Mouse (Mus musculus) hindbrain, embryonic 10.5 days (tissue): ENCODE measurements around the gene Spag17. TPM values are rescaled to one million over a fixed set of nuclear protein-coding genes. Genes with fewer than 3 reads are reported as not detected.

Experiments
- DNase-seq: peaks from one replicate; pipeline ENCODE4 v3.0.0-alpha.2; 2017; ENCODE audit warnings: low spot score
- H3K27ac ChIP-seq: fragments of 300-500 bp; sonication (generic); 2 replicates; pipeline ENCODE4 v1.5.1; 2016; ENCODE audit warnings: mild to moderate bottlenecking, moderate library complexity
- H3K27me3 ChIP-seq: fragments of 300-500 bp; sonication (generic); 2 replicates; pipeline ENCODE4 v1.6.1; 2016; ENCODE audit warnings: mild to moderate bottlenecking; ENCODE audit not compliant: poor library complexity, insufficient read depth, severe bottlenecking
- H3K36me3 ChIP-seq: fragments of 300-500 bp; sonication (generic); 2 replicates; pipeline ENCODE4 v1.6.1; 2016; ENCODE audit warnings: mild to moderate bottlenecking, moderate library complexity
- H3K4me1 ChIP-seq: fragments of 300-500 bp; sonication (generic); replicated peaks from 2 replicates; pipeline ENCODE4 v1.6.1; 2016; ENCODE audit warnings: mild to moderate bottlenecking
- H3K4me3 ChIP-seq: fragments of 300-500 bp; sonication (generic); 2 replicates; pipeline ENCODE4 v1.5.1; 2016; ENCODE audit warnings: mild to moderate bottlenecking, moderate library complexity
- H3K9me3 ChIP-seq: fragments of 300-500 bp; sonication (generic); 2 replicates; pipeline ENCODE4 v1.6.1; 2016; ENCODE audit warnings: mild to moderate bottlenecking, moderate library complexity
- WGBS: fragments of 180-500 bp; shearing (Covaris S2); methylation state at CpG from one replicate; pipeline ENCODE4 v1.1.7; 2016; 5-methylcytosine and 5-hydroxymethylcytosine counted together
- polyA plus RNA-seq: library from polyadenylated mRNA; unstranded; fragments of >200 nt; fragmentation: Nextera tagmentation; extraction: Ambion mirVana; gene quantifications from 2 replicates; pipeline ENCODE4 v1.2.1, GENCODE M21; 2016

The Spag17 gene
- polyA plus RNA-seq, 1 experiment from 2014 or later = 0.51 TPM

DNA sequence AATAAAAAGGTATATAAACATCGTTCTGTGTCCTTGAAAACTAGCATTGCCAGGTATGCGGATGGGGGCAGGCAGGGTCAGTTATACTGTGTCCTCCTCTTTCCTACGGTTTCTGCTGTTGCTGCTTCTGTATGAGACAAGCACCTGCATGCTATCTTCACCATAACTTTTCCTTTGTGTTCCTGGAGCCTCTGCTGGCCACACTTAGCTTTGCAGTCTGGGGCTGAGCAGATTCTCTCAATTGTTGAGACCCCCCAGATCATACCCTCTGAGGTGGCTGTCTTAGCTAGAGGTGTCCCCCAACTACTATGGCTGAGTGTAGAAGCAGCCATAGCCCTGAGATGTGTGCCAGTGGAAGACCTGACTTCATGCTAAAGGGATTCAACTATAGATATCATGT, 37.7 kb downstream of the Spag17 start:
- 79% methylated on average over 3 of the region's 3 CpGs for WGBS
- H3K9me3 ChIP-seq = no peaks in the 10 kb centered on the region
- no peaks in the 10 kb centered on the region for H3K4me1 ChIP-seq
- no peaks in the 10 kb centered on the region for H3K27me3 ChIP-seq
- no peak for DNase-seq
- H3K36me3 ChIP-seq = no peaks in the 10 kb centered on the region
- H3K4me3 ChIP-seq = no peak overlapping the region
- H3K27ac ChIP-seq = no peak overlapping the region

DNA sequence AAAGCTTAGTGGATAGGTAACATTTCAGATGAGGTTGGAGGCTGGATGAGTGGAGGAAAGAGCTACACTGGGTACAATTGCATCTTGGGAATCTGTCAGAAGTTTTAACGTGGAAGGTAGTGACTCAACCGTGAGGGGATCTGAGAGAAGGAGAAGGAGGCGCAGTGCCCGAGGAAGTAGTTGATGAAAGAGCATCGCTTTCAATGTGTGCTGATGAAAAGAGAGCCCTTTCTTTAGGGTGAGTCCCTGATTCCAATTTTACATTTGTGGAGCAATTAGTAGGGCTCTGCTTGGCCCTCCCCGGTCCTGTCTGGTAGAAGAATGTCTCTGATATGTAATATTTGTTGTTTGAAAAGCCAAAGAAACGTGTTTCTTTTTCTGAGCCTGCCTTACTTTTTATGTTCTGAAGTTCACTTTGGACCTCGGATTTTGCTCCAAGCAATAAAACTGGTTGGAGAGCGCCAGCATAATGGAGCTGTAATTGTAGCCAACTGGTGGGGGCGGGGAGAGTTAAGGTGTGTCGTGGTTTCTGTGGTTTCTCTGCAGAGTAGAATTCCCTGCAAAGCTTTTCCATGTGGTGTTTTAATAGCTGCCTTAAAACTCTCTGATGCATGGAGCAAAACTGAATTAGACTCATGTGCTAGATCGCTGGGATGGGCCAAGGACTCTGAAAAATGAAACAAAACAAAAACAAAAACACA, 45.9 kb downstream of the Spag17 start:
- Histone ChIP-seq H3K27me3 (no peaks in the 10 kb centered on the region), H3K9me3 (no peaks in the 10 kb centered on the region), H3K27ac (no peak overlapping the region), H3K4me3 (no peak overlapping the region), H3K4me1 (no peaks in the 10 kb centered on the region), H3K36me3 (no peaks in the 10 kb centered on the region)
- no peak for DNase-seq
- WGBS = 80% methylated on average over 12 of the region's 12 CpGs

DNA sequence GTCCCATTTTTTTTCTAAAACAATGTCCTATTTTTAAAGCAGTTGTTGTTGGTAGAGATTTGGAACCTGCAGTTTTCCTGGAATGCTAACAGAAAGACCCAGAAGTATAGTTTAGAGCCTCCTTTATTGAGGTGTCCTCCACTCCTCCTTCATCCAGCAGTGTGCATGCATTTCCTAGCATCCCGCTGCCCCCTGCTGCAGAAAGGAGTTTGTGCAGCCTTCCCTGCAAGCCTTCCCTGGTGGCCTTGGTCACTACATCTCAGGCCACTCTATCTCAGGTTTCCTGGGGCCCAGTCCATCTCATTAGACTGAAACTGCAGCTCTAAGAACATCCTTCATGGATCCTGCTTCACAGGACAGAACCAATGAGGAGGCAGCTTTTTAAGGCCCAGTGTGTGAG, 51.0 kb downstream of the Spag17 start:
- WGBS = 31% methylated on average over 1 of the region's 1 CpGs
- Histone ChIP-seq H3K36me3 (no peaks in the 10 kb centered on the region), H3K9me3 (no peaks in the 10 kb centered on the region), H3K4me1 (no peaks in the 10 kb centered on the region), H3K27me3 (no peaks in the 10 kb centered on the region), H3K4me3 (no peak overlapping the region), H3K27ac (no peak overlapping the region)
- DNase-seq = peak; percentile 49

DNA sequence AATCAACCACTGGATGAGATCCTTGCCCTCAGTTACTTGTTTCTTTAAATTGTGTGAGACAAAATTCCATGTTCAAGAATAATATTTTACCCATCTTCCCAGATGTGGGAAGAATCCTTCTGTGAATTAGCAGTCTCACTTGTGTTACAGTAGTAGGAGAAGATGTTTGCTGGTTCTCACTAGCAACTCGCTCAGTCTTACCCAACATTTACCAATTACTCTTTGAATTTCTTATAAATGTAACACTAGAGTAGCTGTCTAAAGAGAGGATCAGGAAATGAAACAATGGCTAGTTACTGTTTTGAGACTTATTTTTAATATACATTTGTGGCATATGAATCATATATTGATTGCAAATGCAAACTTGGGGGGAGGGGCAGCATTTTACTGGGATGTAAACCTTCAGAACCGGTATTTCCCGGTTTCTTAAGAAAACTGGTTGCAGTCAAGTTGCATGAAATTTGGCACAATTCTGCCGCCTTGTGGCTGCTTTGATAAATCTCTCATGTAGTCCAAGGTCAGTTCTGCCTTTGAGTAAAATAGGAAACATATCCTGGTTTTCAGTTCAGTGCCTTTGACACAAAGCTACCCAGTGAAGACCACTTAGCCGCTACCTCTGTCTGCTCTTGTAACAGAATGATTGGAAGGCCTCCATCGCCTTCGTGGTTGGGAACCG, 53.5 kb downstream of the Spag17 start:
- H3K36me3 ChIP-seq = no peaks in the 10 kb centered on the region
- 38% methylated on average over 8 of the region's 8 CpGs for WGBS

DNA sequence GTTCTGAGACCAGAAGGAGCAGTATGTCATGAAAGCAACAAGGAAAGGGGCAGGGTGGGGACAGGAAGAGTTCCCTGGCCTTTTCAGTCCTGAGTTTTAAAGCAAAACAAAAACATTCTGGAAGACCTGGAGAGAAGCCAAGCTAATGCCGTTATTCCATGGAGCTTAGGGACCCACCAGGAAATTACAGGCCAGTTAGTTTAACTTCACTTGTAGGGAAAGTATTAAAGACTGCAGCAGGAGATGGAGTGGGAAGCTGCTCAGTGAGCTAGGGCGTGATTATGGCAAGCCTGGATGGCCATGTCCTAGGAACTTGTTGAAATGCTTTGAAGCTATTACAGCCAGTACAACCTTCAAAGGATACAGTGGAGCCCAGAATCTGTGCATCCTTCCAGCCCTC, 60.0 kb downstream of the Spag17 start:
- H3K27ac ChIP-seq = no peak overlapping the region
- WGBS = 79% methylated on average over 2 of the region's 2 CpGs
- H3K36me3 ChIP-seq = no peaks in the 10 kb centered on the region
- H3K27me3 ChIP-seq = no peaks in the 10 kb centered on the region
- no peak overlapping the region for H3K4me3 ChIP-seq
- no peaks in the 10 kb centered on the region for H3K9me3 ChIP-seq
- H3K4me1 ChIP-seq = no peaks in the 10 kb centered on the region
- DNase-seq = no peak

More for the DNA sequence above, 53.5 kb downstream of the Spag17 start:
- DNase-seq = peak; percentile 58
- Histone ChIP-seq H3K27ac (no peak overlapping the region), H3K4me1 (no peaks in the 10 kb centered on the region), H3K9me3 (no peaks in the 10 kb centered on the region), H3K27me3 (no peaks in the 10 kb centered on the region), H3K4me3 (no peak overlapping the region)

DNA sequence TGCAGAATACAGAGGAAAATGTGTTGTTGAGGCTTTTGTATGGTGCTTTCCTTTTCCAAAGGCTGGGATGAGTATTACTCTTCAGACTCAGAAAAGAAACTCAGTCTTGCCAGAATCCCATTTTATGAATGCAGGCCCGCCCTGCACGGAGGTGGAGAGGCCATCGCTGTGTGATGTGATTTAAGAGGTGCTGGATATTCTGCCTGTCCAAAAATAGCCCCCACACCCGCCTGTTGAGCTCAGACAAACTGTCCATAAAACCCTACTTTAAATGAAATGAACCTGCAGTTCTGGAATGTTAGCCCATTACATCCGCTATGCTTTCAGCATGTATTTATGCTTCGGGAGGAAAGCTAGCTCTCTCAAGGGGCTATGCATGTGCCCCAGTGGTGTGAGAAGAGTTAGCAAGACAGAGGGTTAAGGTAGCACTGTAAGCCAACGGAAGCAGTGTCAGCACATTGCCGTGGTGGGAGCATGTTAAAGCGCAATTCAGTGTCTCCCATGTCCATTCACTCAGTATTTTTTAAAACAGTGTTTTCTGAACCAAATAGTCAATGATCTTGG, 68.9 kb downstream of the Spag17 start:
- no peaks in the 10 kb centered on the region for H3K9me3 ChIP-seq
- no peak for DNase-seq
- H3K36me3 ChIP-seq = no peaks in the 10 kb centered on the region
- H3K4me1 ChIP-seq = no peaks in the 10 kb centered on the region; the same call in 1 of the 2 replicates
- H3K27me3 ChIP-seq = no peaks in the 10 kb centered on the region
- H3K27ac ChIP-seq = no peak overlapping the region
- 85% methylated on average over 9 of the region's 9 CpGs for WGBS
- H3K4me3 ChIP-seq = no peak overlapping the region

DNA sequence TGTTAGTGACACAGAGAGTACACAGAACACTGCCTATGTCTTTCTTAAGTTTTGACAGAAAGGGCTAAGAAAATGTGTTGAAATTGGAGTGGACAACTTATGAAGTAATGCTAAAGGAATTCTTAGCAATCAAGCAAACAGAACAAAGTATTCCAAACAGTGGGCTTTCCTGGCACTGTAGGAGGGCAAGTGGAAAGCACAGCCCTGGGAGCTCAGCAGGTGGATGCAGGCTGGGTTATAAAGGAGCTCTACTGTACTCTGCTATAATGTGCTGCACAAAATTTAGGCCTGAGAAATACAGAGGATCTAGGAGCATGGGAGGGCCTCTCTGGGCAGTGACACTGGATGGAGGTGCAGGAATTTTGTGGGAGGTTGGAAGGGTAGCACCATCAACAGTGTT, 71.3 kb downstream of the Spag17 start:
- no peak for DNase-seq

DNA sequence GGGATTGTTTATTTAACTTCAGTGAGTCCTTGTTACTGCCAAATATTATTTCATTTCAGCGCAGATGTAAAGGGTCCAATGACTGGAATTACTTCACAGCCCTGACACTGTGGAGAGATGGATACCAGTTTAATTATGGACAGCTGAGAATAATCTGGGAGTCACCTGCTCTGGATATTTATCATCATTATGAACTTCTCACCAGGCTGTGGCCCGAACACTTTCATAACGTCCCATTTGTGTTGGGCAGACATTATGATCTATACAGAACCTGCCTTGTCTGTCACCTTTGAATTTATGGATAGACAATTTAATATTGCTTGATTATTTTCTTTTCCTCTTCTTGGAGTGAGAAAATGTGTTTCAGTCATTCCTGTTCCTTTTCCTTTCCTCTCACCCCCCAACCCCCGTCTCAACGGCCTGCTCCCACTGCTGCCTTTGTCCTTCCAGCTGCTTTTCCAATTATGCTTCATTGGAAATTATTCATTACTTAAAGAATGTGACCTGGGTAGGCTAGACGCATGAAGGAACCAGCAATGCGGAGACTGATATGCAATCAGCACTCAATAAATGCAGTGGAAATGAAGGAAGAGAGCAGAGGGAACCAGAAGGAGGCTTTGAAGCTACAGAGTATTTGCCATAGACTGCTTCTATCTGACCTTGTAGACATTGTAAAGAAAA, 74.7 kb downstream of the Spag17 start:
- no peak for DNase-seq
- WGBS = 77% methylated on average over 7 of the region's 7 CpGs
- Histone ChIP-seq H3K27ac (no peak overlapping the region), H3K9me3 (no peaks in the 10 kb centered on the region), H3K27me3 (no peaks in the 10 kb centered on the region), H3K4me1 (peaks cover 3% of the 10 kb centered on the region; the same call in 1 of the 2 replicates), H3K36me3 (no peaks in the 10 kb centered on the region), H3K4me3 (no peak overlapping the region)

More for the DNA sequence above, 71.3 kb downstream of the Spag17 start:
- Histone ChIP-seq H3K4me3 (no peak overlapping the region), H3K9me3 (no peaks in the 10 kb centered on the region), H3K36me3 (no peaks in the 10 kb centered on the region), H3K27me3 (no peaks in the 10 kb centered on the region), H3K4me1 (peaks cover 3% of the 10 kb centered on the region; the same call in 1 of the 2 replicates), H3K27ac (no peak overlapping the region)

DNA sequence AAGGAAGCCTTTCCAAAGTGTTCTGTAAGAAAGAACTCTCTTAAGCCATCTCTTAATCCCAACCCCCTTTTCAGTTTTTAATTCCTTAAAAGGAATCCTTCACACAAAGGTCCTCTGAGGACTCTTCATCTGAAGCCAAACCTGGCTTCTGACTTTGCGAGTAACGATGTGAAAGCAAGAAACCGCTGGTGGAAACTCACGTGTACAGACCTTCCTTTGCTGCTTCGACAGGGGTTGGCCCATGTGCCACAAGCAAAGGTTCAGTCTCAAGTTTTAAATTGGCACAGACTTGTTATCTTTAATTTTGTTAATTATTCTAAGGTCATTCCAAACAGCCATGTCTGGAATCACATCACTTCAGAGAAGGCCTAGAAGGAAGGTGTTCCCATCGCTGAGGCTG, 79.1 kb downstream of the Spag17 start:
- Histone ChIP-seq H3K4me3 (no peak overlapping the region), H3K4me1 (peaks cover 7% of the 10 kb centered on the region; the same call in 1 of the 2 replicates), H3K27ac (no peak overlapping the region), H3K36me3 (no peaks in the 10 kb centered on the region), H3K27me3 (no peaks in the 10 kb centered on the region), H3K9me3 (no peaks in the 10 kb centered on the region)
- 92% methylated on average over 6 of the region's 6 CpGs for WGBS
- no peak for DNase-seq

DNA sequence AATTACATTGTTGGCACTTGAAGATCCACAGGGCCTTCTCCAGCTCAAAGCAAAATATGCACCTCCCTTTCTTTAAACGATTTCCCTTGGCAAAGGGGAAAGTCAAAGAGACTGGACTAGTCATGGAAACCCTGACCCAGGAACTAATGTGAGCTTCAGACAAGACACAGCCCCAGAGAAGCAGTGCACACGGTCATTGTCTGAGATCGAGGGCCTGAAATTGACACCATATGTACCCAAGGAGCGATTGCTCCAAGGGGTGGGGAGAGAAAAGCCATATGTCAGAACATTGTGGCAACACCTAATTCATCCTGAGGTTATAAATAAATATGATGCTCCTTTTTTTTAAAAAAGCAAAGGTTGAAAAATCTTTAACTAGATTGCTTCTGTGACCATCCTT, 80.7 kb downstream of the Spag17 start:
- Histone ChIP-seq H3K4me3 (no peak overlapping the region), H3K36me3 (no peaks in the 10 kb centered on the region), H3K4me1 (peaks cover 4% of the 10 kb centered on the region; the same call in 1 of the 2 replicates), H3K9me3 (no peaks in the 10 kb centered on the region), H3K27me3 (no peaks in the 10 kb centered on the region), H3K27ac (0 out of 2 replicates have a peak overlapping the region, but pooled peaks have one; percentile 50)
- DNase-seq = no peak
- WGBS = 50% methylated on average over 4 of the region's 4 CpGs

DNA sequence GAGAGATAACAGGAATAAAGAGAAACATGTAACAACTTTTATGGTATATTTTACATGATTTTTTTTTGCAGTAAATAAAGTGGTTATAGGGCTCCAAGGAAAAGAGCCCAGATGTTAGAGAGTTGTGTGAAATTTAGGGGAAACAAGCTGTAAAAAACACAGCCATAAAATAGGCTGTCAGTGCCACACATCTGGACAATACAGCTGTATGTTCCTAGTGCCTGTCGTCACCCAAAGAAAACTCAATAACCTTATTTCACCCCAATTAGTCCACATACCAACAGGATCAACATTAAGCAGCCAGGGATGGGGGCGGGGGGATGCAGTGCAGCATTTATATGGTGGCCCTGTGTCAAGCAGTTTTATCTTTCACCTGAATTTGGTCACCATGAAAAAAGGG, 81.1 kb downstream of the Spag17 start:
- Histone ChIP-seq H3K27me3 (no peaks in the 10 kb centered on the region), H3K9me3 (no peaks in the 10 kb centered on the region), H3K4me1 (peaks cover 4% of the 10 kb centered on the region; the same call in 1 of the 2 replicates), H3K27ac (no peak overlapping the region), H3K36me3 (no peaks in the 10 kb centered on the region), H3K4me3 (no peak overlapping the region)
- DNase-seq = no peak
- WGBS = 78% methylated on average over 2 of the region's 2 CpGs

DNA sequence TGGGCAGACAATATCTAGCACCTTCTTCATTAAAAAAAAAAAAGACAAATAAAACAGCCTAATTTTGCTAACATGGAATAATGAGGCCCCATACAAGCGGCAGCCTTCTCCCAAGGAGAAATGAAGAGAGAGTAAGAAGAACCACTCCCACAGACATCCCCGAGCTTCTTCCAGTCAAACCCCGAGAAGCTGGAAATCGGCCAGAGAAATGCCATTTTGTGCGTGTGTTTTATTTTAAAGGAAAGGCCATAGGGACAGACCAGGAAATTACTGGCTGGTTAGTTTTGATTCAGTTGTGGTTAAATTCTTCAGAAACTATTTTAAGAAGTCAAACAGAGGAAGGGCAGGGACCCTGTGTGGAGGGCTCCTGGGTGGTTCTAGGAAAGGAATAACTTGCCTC, 85.6 kb downstream of the Spag17 start:
- 70% methylated on average over 5 of the region's 5 CpGs for WGBS
- no peak for DNase-seq

DNA sequence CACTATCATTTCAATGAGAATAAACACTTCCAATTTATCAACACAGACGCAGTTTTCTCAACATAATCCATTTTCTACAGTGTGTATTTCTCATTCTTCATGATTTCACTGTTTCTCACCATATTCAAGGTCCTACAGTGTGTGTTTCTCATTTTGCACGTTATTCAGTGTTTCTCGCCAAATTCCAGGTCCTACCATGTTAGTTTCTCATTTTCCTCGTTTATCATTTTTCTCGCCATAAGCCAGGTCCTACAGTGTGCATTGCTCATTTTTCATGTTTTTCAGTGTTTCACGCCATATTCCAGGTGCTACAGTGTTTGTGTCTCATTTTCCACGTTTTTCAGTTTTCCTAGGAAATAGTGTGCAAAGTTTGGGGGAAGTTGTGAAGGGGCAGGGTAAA, 95.8 kb downstream of the Spag17 start:
- Histone ChIP-seq H3K27ac (no peak overlapping the region), H3K4me1 (no peaks in the 10 kb centered on the region), H3K36me3 (no peaks in the 10 kb centered on the region), H3K27me3 (no peaks in the 10 kb centered on the region), H3K9me3 (no peaks in the 10 kb centered on the region), H3K4me3 (no peak overlapping the region)
- WGBS = 66% methylated on average over 7 of the region's 7 CpGs
- DNase-seq = no peak

More for the DNA sequence above, 85.6 kb downstream of the Spag17 start:
- Histone ChIP-seq H3K27ac (no peak overlapping the region), H3K27me3 (no peaks in the 10 kb centered on the region), H3K4me3 (no peak overlapping the region), H3K36me3 (no peaks in the 10 kb centered on the region), H3K9me3 (no peaks in the 10 kb centered on the region), H3K4me1 (no peaks in the 10 kb centered on the region; the same call in 1 of the 2 replicates)
